Mouse (Mus musculus) bone marrow macrophage, adult 2 months (primary cell): ENCODE measurements at regions not wholly inside any gene's neighbourhood (a gene's known extent, or its start where the extent isn't known, plus 50 kb on each side); places are given as distances from the start of the nearest gene placed in this dataset.

Experiments used
- CTCF ChIP-seq: IDR thresholded peaks from 2 replicates; pipeline ENCODE4 v1.5.1; 2012; ENCODE audit warnings: low read depth, mild to moderate bottlenecking, low read length, moderate library complexity
- POLR2A ChIP-seq: IDR thresholded peaks from 2 replicates; pipeline ENCODE4 v1.6.1; 2012; ENCODE audit warnings: mild to moderate bottlenecking, low read depth, low read length, borderline replicate concordance

GRCm38 (mm10) chr2:160225450-160225849 lies 108.5 kb downstream of the Gm826 start:
- TF ChIP-seq POLR2A (no peak), CTCF (no peak)
